Comparison of ENCODE assay signal across 9 mouse cellular contexts in the genomic region with DNA sequence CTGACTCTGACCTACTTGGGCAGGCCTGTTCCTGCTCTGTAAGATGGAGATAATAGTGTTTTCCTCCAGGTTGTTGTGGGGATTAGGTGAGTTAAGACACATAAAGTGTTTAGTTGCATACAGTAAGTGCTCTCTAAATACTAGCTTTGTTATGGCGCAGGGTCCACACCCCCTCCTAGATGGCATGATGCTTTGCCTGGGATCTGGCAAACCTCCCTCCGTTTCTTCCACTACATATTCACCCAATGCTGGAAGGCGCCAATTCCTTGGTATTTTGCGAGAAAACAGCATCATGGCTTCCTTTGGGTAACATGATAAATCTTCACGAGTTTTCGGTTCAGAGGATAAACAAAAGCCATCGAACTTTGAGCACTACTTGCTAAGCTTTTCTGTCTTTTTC. TPM values are rescaled to one million over a fixed set of nuclear protein-coding genes. Genes with fewer than 3 reads are reported as not detected.
DNase-seq lines count a peak whose midpoint lies in the region; ATAC-seq and TF ChIP-seq lines count a peak whose summit lies in the region.
"Had no signal": no experiment of that assay in that cellular context is flagged by ENCODE, and none has a peak within 500 bp of the region (broad histone marks: within the 10 kb centered on the region; RNA-seq: fewer than 3 reads in every experiment).

No protein-coding gene starts in this region.

- peaks cover 38% of the 10 kb centered on the region for H3K4me1 ChIP-seq in heart, embryonic 10.5 days
- peaks cover 10% of the 10 kb centered on the region for H3K4me1 ChIP-seq in testis, adult 2 months (ENCODE audit: control insufficient read depth, insufficient read depth, low read length)
- H3K4me1 ChIP-seq in liver, embryonic 11.5 days (replicated peaks; ENCODE audit: control insufficient read depth, insufficient read depth, low read length) = peaks cover 24% of the 10 kb centered on the region
- H3K4me1 ChIP-seq in small intestine, adult 2 months (ENCODE audit: control insufficient read depth, insufficient read depth, insufficient read length, low read length) = peaks cover 9% of the 10 kb centered on the region; the same call in 1 of the 2 replicates
- H3K4me1 ChIP-seq in lung, postnatal 0 days (ENCODE audit: insufficient read depth, low read depth, low read length) = peaks cover 11% of the 10 kb centered on the region; the same call in 1 of the 2 replicates

- intact Hi-C loops in heart, postnatal 14 days (cut with DNase I) = no loop called here

- no peak for DNase-seq in heart, embryonic 10.5 days (ENCODE audit: low spot score)
- no peak for DNase-seq in heart, postnatal 14 days
- DNase-seq in testis, postnatal 14 days (ENCODE audit: low spot score) = no peak
- no peak for DNase-seq in liver, embryonic 11.5 days (ENCODE audit: low spot score)
- DNase-seq in lung, postnatal 0 days (ENCODE audit: low spot score) = no peak
- DNase-seq: thymus, adult 2 months had no signal

- H3K27ac ChIP-seq in heart, embryonic 10.5 days = peak overlapping the region; percentile 93
- H3K27ac ChIP-seq in testis, adult 2 months (ENCODE audit: control insufficient read depth, insufficient read depth, low read depth, low read length) = peak overlapping the region; percentile 52
- H3K27ac ChIP-seq in liver, embryonic 11.5 days (ENCODE audit: low read depth, low read length) = no peak overlapping the region
- peak overlapping the region; percentile 59 for H3K27ac ChIP-seq in small intestine, adult 2 months (ENCODE audit: insufficient read depth, low read depth, low read length)
- H3K27ac ChIP-seq in lung, postnatal 0 days (ENCODE audit: low read length) = no peak overlapping the region

- no peak for TF ChIP-seq EP300 in lung, postnatal 0 days (IDR thresholded peaks at IDR 0.05)

- TF ChIP-seq POLR2A in testis, adult 2 months (IDR thresholded peaks at IDR 0.05; ENCODE audit: control insufficient read depth, low read depth, low read length) = no peak
- no peak for TF ChIP-seq POLR2A in small intestine, adult 2 months (IDR thresholded peaks at IDR 0.05; ENCODE audit: low read depth, low read length)

- peak overlapping the region; percentile 81; the same call in 1 of the 2 replicates for H3K9ac ChIP-seq in liver, embryonic 11.5 days (ENCODE audit: low read depth, low read length)
- H3K9ac ChIP-seq in lung, postnatal 0 days (replicated peaks; ENCODE audit: low read depth) = no peak overlapping the region

- peak overlapping the region; percentile 73 for H3K4me3 ChIP-seq in heart, embryonic 10.5 days
- no peak overlapping the region for H3K4me3 ChIP-seq in testis, adult 2 months (ENCODE audit: control insufficient read depth, low read depth, low read length)
- no peak overlapping the region; the same call in 1 of the 2 replicates for H3K4me3 ChIP-seq in liver, embryonic 11.5 days (ENCODE audit: low read depth, low read length)
- H3K4me3 ChIP-seq in small intestine, adult 2 months (ENCODE audit: low read depth, low read length) = no peak overlapping the region
- H3K4me3 ChIP-seq in lung, postnatal 0 days (ENCODE audit: low read depth, low read length) = no peak overlapping the region

- WGBS in heart, embryonic 10.5 days = 87% methylated on average over 7 of the region's 7 CpGs
- whole genome bisulfite sequencing in liver, embryonic 11.5 days = 89% methylated on average over 7 of the region's 7 CpGs
- 84% methylated on average over 7 of the region's 7 CpGs for WGBS in small intestine, adult 2 months
- WGBS in lung, postnatal 0 days = 85% methylated on average over 7 of the region's 7 CpGs

- ATAC-seq in liver, embryonic 11.5 days (replicated peaks; ENCODE audit: low FRiP score) = no peak
- no peak for ATAC-seq in granulocyte monocyte progenitor cell, adult 5-6 weeks (replicated peaks; ENCODE audit: poor library complexity, severe bottlenecking)
- ATAC-seq in lung, postnatal 0 days = no peak

- H3K36me3 ChIP-seq in heart, embryonic 10.5 days = no peaks in the 10 kb centered on the region
- H3K36me3 ChIP-seq in testis, adult 2 months (ENCODE audit: control insufficient read depth, insufficient read depth, low read length) = no peaks in the 10 kb centered on the region
- no peaks in the 10 kb centered on the region for H3K36me3 ChIP-seq in liver, embryonic 11.5 days (ENCODE audit: control insufficient read depth, insufficient read depth, low read length)
- peaks cover 1% of the 10 kb centered on the region; the same call in 1 of the 2 replicates for H3K36me3 ChIP-seq in small intestine, adult 2 months (ENCODE audit: control insufficient read depth, insufficient read depth, low read length)
- no peaks in the 10 kb centered on the region for H3K36me3 ChIP-seq in lung, postnatal 0 days (ENCODE audit: insufficient read depth, low read length)

- no peak for TF ChIP-seq CTCF in testis, adult 2 months (IDR thresholded peaks at IDR 0.05; ENCODE audit: control insufficient read depth, insufficient read depth, insufficient replicate concordance, low read depth, low read length)
- TF ChIP-seq CTCF in small intestine, adult 2 months (IDR thresholded peaks at IDR 0.05; ENCODE audit: extremely low read depth, insufficient read length, insufficient replicate concordance, low read depth, low read length) = no peak
- no peak for TF ChIP-seq CTCF in lung, postnatal 0 days (IDR thresholded peaks at IDR 0.05)

- H3K27me3 ChIP-seq in heart, embryonic 10.5 days (ENCODE audit: insufficient read depth, poor library complexity, severe bottlenecking) = no peaks in the 10 kb centered on the region
- no peaks in the 10 kb centered on the region for H3K27me3 ChIP-seq in testis, adult 2 months (ENCODE audit: control insufficient read depth, insufficient read depth, low read length)
- no peaks in the 10 kb centered on the region for H3K27me3 ChIP-seq in liver, embryonic 11.5 days (replicated peaks; ENCODE audit: control insufficient read depth, insufficient read depth, low read length)
- H3K27me3 ChIP-seq in small intestine, adult 2 months (ENCODE audit: control insufficient read depth, insufficient read depth, low read length) = no peaks in the 10 kb centered on the region
- 0 out of 2 replicates have a peak, but pooled peaks cover 4% of the 10 kb centered on the region for H3K27me3 ChIP-seq in lung, postnatal 0 days (replicated peaks; ENCODE audit: insufficient read depth, low read length)

- H3K9me3 ChIP-seq in heart, embryonic 10.5 days = no peaks in the 10 kb centered on the region
- H3K9me3 ChIP-seq in liver, embryonic 11.5 days (ENCODE audit: control insufficient read depth, low read length) = no peaks in the 10 kb centered on the region
- H3K9me3 ChIP-seq in lung, postnatal 0 days (ENCODE audit: low read length) = no peaks in the 10 kb centered on the region

- H3K4me2 ChIP-seq in liver, embryonic 11.5 days = peak overlapping the region; percentile 88; the same call in 1 of the 2 replicates
- H3K4me2 ChIP-seq in lung, postnatal 0 days (replicated peaks; ENCODE audit: low read depth, low read length) = no peak overlapping the region

RNA-seq across cellular contexts. Expression of gene Got1, which starts 1.2 kb away (rescaled TPM):
- 119 and 176 TPM in 2 replicates for polyA plus RNA-seq in heart, embryonic 10.5 days (2016; fragmentation: Nextera tagmentation; extraction: Ambion mirVana)
- total RNA-seq in heart, postnatal 14 days (2021) = 100 to 1,000 TPM; 687 to 721 TPM
- polyA plus RNA-seq in testis, adult 2 months (2012; rRNA removed) = 13.4 and 14.2 TPM in 2 replicates
- polyA plus RNA-seq in liver, embryonic 11.5 days (2014; fragmentation: Nextera tagmentation; extraction: Ambion mirVana) = 33.7 and 37.2 TPM in 2 replicates
- polyA plus RNA-seq in small intestine, adult 2 months (2012; rRNA removed) = 36.0 and 41.3 TPM in 2 replicates
- 22.6 and 36.8 TPM in 2 replicates for total RNA-seq in granulocyte monocyte progenitor cell, adult 5-6 weeks (2014; fragmentation: Nextera tagmentation)
- total RNA-seq in granulocyte monocyte progenitor cell, adult 5-6 weeks (2017) = 17.3 and 21.5 TPM in 2 replicates
- 14.2 and 15.6 TPM in 2 replicates for polyA plus RNA-seq in lung, postnatal 0 days (2015; fragmentation: Nextera tagmentation; extraction: Ambion mirVana)

Comparison
In these comparisons a context has a peak if more than half of its experiments do, and no peak if none do; other contexts are left out.
1. H3K27ac ChIP-seq: peak in heart, embryonic 10.5 days (single experiment), testis, adult 2 months (single experiment) and small intestine, adult 2 months (single experiment); none in liver, embryonic 11.5 days (single experiment) and lung, postnatal 0 days (single experiment).